Mouse (Mus musculus) spleen, adult 2 months (tissue): ENCODE data around the gene Trpv2.

Experiments used
- CTCF ChIP-seq: fragments of 200-500 bp; IDR thresholded peaks from 2 replicates; pipeline ENCODE4 v1.5.1; 2011; ENCODE audit warnings: mild to moderate bottlenecking, inconsistent platforms; ENCODE audit not compliant: insufficient read depth, insufficient read length, insufficient replicate concordance; ENCODE audit errors: extremely low read depth
- POLR2A ChIP-seq: fragments of 200-500 bp; IDR thresholded peaks from 2 replicates; pipeline ENCODE4 v1.6.1; 2011; ENCODE audit warnings: low read depth, low read length, inconsistent platforms

- TF ChIP-seq CTCF = no peak
- no peak for TF ChIP-seq POLR2A
Measured at GRCm38 (mm10) chr11:62614876-62615410, 40.7 kb downstream of the Trpv2 start.
